Mouse (Mus musculus) urinary bladder, adult 18-20 months (tissue): ENCODE measurements around the gene Ssbp4.
A peak's percentile ranks its signal among the peaks of the same experiment; 100 is the strongest.

Experiments used
- DNase-seq, 2 experiments: peaks; one replicate each; pipeline ENCODE4 v3.0.0; 2022; ENCODE audit warnings: low spot score in 2 of 2, mixed read lengths in 2 of 2

Gene Ssbp4

GRCm38 (mm10) chr8:70607603-70607897 lies 1.1 kb downstream of the Ssbp4 start:
- DNase-seq: no peak

- no peak for DNase-seq
Observed at GRCm38 (mm10) chr8:70606780-70607602, 1.7 kb downstream of the Ssbp4 start.

GRCm38 (mm10) chr8:70605871-70606779 lies 2.5 kb downstream of the Ssbp4 start:
- no peak for DNase-seq

GRCm38 (mm10) chr8:70604558-70604957 lies 4.1 kb downstream of the Ssbp4 start:
- DNase-seq: no peak

- no peak for DNase-seq
Observed at GRCm38 (mm10) chr8:70602139-70602811, 6.4 kb downstream of the Ssbp4 start.

DNA sequence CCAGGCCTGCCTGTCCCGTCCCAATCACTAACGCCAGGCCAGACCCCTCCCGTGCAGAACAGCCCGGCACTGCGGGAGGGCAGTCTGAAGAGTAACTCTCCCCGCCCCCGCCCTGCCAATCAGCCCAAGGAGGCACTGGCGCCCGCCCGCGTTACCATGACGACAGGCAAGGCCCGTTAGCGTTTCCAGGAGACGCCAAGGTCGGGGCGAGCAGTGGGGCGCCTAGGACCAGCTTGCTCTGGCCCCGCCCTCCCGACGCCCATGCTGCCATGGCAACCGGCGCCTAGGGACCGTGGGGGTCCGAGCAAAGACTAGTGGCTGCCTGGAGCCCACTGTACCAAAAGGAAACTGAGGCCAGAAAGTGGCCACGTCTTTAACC lies 7.4 kb downstream of the Ssbp4 start:
- no peak for DNase-seq

DNA sequence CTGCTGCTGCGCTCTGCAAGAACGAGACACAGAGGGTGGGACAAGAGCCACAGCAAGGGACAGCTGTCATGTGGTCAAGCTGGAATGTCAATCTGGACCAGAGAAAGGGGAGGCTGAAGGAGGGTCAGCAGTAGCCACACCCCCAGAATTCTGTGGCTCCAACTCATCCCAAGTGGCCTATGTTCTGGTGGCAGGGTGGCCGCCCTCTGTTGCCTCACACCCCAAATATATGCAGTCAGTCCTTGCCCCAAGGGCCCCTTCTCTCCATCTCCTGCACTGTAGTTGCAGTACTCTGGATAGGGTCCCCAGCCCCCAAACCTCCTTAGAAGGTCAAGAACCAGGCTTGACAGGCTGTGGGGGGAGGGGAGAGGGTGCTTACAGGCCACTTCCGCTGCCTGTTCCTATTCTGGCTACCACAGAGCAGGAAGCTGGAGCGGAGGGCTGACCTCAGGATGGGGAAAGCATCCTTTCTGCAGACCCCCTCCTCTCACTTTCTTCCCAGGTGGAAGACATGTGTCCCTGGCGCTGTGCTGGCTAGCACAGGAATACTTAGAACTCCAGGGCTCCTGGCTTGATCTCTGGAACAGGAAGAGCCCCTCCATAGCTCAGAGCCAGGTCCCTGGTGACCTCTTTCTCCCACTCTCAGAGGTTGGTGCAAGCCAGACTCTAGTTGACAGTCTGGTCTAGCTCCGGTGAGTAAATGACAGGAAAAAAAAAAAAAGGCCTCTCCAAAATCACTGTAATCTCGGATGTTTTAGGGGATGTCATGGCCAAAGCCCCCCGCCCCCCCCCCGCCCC lies 8.0 kb downstream of the Ssbp4 start:
- no peak for DNase-seq

GRCm38 (mm10) chr8:70599507-70600290 lies 9.0 kb downstream of the Ssbp4 start:
- no peak for DNase-seq

DNA sequence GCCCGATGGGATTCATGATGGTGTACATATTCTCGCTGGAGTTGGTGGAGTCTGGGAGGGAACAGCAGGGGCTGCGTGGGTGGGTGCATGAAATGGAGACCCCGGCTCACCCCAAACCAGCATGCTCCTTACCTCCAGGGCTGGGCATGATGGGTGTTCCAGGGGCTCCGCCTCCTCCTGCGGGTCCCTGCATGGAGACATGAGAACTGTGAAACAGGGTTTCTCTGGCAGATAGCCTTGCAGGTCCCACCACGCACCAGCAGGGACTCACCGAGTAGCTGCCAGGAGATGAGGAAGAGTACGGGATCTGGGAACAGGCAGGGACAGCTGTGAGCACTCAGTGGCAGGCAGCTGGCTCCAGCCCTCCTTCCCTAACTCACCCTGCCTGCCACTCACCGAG lies 9.9 kb downstream of the Ssbp4 start:
- DNase-seq: no peak

- DNase-seq: peak; percentile 66 to 81
Observed at GRCm38 (mm10) chr8:70598283-70598682, 10.4 kb downstream of the Ssbp4 start.

DNA sequence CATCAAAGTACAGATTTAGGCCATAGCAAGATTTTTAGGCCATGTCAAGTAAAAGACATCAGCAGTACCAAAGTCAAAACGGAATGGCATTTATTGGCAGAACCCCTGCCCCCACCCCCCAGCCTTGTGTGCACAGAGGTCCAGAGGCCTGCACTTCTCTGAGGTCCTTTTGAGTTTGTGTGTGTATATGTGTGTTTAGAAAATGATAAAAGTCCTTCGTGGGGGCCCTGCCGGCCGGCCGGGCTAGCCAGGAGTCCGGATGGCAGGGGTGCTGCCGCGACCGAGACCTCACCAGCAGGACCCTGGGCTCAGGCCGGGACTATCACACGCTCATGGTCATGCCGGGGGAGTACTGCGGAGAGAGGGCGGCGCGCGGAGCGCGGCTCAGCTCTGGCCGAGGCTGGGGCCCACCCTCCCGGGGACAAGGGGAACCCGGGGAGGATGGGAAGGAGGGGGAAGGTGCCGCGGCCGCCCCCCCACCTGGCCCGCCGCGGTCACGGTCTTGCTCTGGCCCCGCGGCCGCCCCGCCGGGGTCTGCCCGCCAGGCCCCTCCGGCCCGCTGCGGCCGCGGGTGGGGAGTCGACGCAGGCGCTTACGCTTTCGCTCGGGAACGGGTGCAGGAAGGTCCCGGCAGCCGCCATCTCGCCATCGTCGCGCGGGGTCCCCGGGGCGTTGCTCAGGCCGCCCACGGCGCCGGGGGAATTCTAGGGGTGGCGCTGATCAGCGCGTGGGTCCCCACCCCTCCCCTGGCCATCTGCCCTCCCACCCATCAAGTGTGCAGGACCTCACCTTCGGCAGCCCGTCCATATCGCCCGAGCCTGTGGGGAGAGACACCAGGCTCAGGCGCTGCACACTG lies 11.0 kb downstream of the Ssbp4 start:
- no peak for DNase-seq

- DNase-seq: no peak
Observed at GRCm38 (mm10) chr8:70596775-70597416, 11.8 kb downstream of the Ssbp4 start.

- DNase-seq: no peak
Observed at GRCm38 (mm10) chr8:70596216-70596615, 12.5 kb downstream of the Ssbp4 start.

GRCm38 (mm10) chr8:70595811-70596210 lies 12.9 kb downstream of the Ssbp4 start:
- DNase-seq: no peak

GRCm38 (mm10) chr8:70594621-70595564 lies 13.8 kb downstream of the Ssbp4 start:
- peak in 1 of 2 experiments; percentile 58 for DNase-seq

DNA sequence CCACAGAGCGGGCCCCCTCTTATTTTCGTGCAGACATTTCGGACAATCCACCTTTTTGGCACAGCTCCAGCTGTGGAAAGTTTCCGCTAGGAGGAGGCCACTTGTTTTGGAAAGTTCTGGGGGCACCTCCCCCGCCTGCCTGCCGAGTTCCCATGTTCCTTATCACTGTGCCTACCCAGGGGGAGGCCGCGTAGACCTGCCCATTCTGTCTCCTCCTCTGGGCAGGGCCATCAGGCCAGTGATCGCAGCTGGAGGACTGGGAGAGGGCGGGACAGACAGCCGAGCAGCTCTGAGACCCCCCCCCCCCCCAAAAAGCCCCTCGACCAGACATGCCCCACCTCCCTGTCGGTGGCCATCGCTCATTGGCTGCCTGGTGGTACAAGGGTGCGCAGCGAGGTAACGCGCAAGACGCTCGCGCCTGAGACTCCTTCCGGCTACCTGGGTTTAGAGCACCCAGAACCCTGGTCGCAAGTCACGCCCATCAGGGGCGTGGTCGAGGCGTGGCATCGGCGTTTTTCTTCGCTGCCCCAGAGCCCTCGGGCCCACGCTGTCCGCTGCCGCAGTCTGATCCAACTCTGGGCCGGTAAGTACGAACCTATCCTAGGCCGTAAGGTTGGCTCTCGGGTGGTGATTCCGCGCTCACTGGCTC lies 14.6 kb downstream of the Ssbp4 start, which contains the start of gene Isyna1:
Gene Isyna1 (plus strand): TSS at position 413 of the 649 bp plus-strand sequence.
- peak; percentile 80 to 81 for DNase-seq

DNA sequence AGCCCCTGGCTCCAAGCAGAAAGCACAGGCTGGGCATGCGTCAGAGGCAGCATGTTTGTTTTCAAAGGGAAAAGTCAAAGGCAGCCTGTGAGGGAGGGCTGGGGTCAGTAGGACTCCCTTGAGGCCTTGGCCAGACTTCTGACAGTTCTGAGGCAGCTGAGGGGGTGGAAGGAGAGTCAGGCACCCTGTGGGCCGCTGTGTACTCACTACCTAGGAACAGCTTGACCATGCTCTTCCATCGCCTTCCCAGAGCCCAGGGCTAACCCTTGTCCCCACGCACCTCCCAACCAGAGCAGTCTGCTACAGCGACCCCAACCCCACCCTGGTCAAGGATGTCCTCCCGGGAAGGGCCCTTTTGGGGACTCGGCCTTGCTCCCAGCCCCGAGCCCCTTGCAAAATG lies 15.5 kb downstream of the Ssbp4 start:
- DNase-seq: no peak

DNA sequence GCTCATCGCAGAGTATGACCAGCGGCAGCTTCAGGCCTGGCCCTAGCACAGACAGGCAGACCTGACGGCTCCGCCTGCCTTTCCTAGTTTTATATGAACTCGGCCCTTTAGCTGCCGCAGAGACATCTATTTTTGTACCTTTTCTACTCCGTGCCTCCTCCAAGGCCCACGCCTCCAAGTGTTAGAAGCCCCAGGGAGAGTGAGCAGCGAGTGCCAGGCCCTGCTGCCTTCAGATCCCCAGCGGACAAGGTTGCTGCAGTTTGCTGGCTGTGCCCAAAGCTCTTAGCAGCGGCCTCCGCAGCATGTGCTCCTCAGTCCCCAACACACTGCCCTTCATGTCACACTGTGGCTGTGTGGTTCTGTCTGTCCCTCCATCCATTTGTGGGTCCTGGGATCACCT lies 17.1 kb downstream of the Ssbp4 start:
- no peak for DNase-seq
